Mouse (Mus musculus): ENCODE measurements around the gene Gm43720. TPM values are rescaled to one million over a fixed set of nuclear protein-coding genes. Genes with fewer than 3 reads are reported as not detected.

The Gm43720 gene
- polyA plus RNA-seq, 1 experiment from 2014 or later = not detected

DNA sequence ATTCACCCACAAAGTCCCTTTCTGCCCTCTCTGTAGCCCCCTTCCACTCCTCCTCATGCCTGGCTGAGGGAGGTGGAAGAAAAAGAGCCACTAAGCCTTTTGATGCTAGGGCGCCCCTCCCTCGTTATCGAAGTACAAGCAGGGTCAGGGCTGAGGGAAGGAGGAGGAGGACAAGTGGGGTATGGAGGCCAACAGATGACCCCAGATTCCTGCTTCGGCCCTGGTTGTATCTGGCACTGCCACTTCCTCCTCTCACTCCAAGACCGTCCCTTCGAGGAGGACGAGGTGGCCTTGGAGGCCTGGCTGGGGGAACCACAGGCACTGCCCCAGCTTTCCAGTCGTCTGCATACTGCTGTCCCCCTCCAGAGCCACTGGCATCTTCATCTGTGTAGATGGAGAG is 5.6 kb downstream of the Gm43720 start:
- Histone ChIP-seq H3K9me3 (ENCODE audit: low read length) (no peaks in the 10 kb centered on the region), H3K27me3 (ENCODE audit: insufficient read depth, low read length) (peaks cover 23% of the 10 kb centered on the region; the same call in 1 of the 2 replicates), H3K4me1 (ENCODE audit: insufficient read depth) (no peaks in the 10 kb centered on the region), H3K9ac (replicated peaks) (no peak overlapping the region), H3K36me3 (replicated peaks; ENCODE audit: insufficient read depth, low read length) (no peaks in the 10 kb centered on the region), H3K4me2 (ENCODE audit: low read depth, low read length) (no peak overlapping the region), H3K27ac (ENCODE audit: low read depth) (no peak overlapping the region), H3K4me3 (ENCODE audit: low read depth, low read length) (no peak overlapping the region)
- DNase-seq (no peak), ATAC-seq (no peak)
- 59% methylated on average over 8 of the region's 8 CpGs for WGBS (ENCODE audit: insufficient replicate concordance)
- no peak for TF ChIP-seq CTCF (IDR thresholded peaks at IDR 0.05; ENCODE audit: low read depth)
- no peak for TF ChIP-seq EP300 (IDR thresholded peaks at IDR 0.05; ENCODE audit: low read depth)

DNA sequence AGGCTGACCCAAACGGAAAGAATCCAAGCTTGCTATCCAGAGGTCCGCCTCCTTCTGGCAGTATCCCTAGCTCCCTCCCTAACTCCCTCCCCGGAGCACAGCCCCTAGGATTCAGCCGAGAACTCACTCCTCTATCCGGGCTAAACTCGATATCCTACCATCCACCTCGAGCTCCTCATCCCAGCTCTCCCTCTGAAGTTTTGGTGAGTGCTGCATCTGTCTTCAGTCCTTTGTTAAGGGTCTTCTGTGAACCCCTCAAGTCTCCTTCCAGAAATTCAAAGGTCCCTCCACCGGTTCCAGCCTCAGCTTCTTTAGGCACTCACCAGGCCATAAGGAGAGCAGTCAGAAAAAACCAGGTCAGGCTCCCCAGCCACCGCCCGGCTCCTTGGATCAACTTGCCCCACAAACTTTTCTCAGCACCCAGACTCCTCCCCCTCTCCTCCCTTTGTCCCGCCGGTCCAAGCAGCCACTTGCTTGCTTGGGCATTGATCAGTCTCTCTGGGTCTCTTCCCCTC is 7.3 kb downstream of the Gm43720 start, which contains the start of gene Gal3st4:
TSS of gene Gal3st4 (minus strand) at position 432 of the 515 bp plus-strand sequence.
- Histone ChIP-seq H3K27me3 (ENCODE audit: insufficient read depth, low read length) (peaks cover 23% of the 10 kb centered on the region; the same call in 1 of the 2 replicates), H3K36me3 (replicated peaks; ENCODE audit: insufficient read depth, low read length) (no peaks in the 10 kb centered on the region), H3K27ac (ENCODE audit: low read depth) (no peak within 1 kb of the TSS), H3K4me3 (ENCODE audit: low read depth, low read length) (no peak within 1 kb of the TSS), H3K9me3 (ENCODE audit: low read length) (no peaks in the 10 kb centered on the region), H3K4me2 (ENCODE audit: low read depth, low read length) (no peak within 1 kb of the TSS), H3K4me1 (ENCODE audit: insufficient read depth) (no peaks in the 10 kb centered on the region), H3K9ac (replicated peaks) (no peak within 1 kb of the TSS)
- ATAC-seq (no peak), DNase-seq (no peak)
- no peak for TF ChIP-seq EP300 (IDR thresholded peaks at IDR 0.05; ENCODE audit: low read depth)
- 18% methylated on average over 12 of the region's 12 CpGs for WGBS (ENCODE audit: insufficient replicate concordance)

DNA sequence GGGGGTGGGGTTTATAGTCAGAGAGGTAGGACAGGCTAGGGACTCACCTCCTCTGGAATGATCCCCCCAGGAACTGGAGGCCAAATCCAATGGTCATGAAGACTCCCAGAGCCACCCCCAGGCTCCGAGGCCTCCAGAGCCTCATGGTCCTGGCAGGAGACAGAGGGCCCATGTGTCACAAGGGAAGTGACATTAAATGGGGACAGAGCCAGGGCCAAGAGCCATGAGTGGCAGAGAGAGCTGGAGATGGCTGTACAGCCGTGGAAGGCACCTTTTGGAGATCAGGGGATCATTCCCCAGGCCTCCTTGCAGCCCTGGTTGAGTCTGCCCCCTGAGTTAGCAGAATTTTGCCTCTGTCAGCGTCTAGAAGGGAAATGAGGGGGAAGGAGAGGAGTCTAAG is 8.5 kb downstream of the Gm43720 start:
- no peak for TF ChIP-seq EP300 (IDR thresholded peaks at IDR 0.05; ENCODE audit: low read depth)
- TF ChIP-seq CTCF (IDR thresholded peaks at IDR 0.05; ENCODE audit: low read depth) = no peak
- Histone ChIP-seq H3K9ac (replicated peaks) (no peak overlapping the region), H3K9me3 (ENCODE audit: low read length) (no peaks in the 10 kb centered on the region), H3K36me3 (replicated peaks; ENCODE audit: insufficient read depth, low read length) (no peaks in the 10 kb centered on the region; the same call in 1 of the 2 replicates), H3K27ac (ENCODE audit: low read depth) (no peak overlapping the region), H3K4me3 (ENCODE audit: low read depth, low read length) (no peak overlapping the region), H3K27me3 (ENCODE audit: insufficient read depth, low read length) (peaks cover 23% of the 10 kb centered on the region; the same call in 1 of the 2 replicates), H3K4me1 (ENCODE audit: insufficient read depth) (no peaks in the 10 kb centered on the region), H3K4me2 (ENCODE audit: low read depth, low read length) (no peak overlapping the region)
- no peak for DNase-seq
- WGBS (ENCODE audit: insufficient replicate concordance) = 51% methylated on average over 3 of the region's 3 CpGs
- ATAC-seq = no peak

DNA sequence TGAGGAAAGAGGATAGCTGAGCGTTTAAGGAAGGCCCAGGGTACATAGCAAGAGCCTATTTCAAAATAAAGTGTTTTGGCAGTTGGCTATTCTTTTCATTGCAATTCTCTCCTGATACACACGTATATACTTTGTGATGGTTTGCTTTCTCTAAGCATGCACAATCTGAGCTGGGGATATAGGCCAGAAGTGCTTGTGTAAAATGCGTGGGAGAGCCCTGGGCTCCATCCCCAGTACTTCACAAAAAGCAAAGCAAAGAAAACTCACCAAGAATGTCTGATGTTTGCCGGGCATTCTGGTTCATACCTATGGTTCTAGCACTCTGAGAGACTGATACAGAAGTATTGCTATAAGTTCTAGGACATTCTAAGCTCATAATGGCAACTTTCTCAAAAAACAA is 10.8 kb downstream of the Gm43720 start:
- no peak overlapping the region for H3K4me3 ChIP-seq (ENCODE audit: low read depth, low read length)
- H3K36me3 ChIP-seq (replicated peaks; ENCODE audit: insufficient read depth, low read length) = peaks cover 3% of the 10 kb centered on the region; the same call in 1 of the 2 replicates
- H3K4me1 ChIP-seq (ENCODE audit: insufficient read depth) = peaks cover 12% of the 10 kb centered on the region
- TF ChIP-seq EP300 (IDR thresholded peaks at IDR 0.05; ENCODE audit: low read depth) (no peak), CTCF (IDR thresholded peaks at IDR 0.05; ENCODE audit: low read depth) (no peak)
- 68% methylated on average over 4 of the region's 4 CpGs for WGBS (ENCODE audit: insufficient replicate concordance)
- peaks cover 23% of the 10 kb centered on the region; the same call in 1 of the 2 replicates for H3K27me3 ChIP-seq (ENCODE audit: insufficient read depth, low read length)
- no peak overlapping the region for H3K4me2 ChIP-seq (ENCODE audit: low read depth, low read length)
- ATAC-seq = no peak
- peak; percentile 0 for DNase-seq
- H3K9me3 ChIP-seq (ENCODE audit: low read length) = no peaks in the 10 kb centered on the region
- H3K9ac ChIP-seq (replicated peaks) = no peak overlapping the region
- H3K27ac ChIP-seq (ENCODE audit: low read depth) = no peak overlapping the region

DNA sequence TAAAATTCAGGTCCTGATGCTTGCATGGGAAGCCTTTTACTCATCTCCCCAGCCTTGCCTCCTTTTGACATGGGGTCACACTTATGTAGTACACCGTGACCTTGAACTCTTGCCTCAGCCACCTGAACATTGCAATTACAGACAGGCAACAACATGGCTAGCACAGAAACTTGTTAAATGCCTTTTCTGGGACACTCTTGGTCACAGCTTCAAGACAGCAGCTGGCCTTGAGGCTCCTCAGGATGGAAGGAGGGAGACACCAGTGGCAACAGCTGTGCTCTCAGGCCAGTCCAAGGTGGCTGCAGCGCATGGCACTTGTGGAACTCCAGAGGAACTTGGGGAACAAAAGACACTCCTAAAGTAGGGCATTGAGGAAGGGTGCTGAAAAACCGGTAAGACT is 12.6 kb downstream of the Gm43720 start:
- H3K27ac ChIP-seq (ENCODE audit: low read depth) = no peak overlapping the region
- peaks cover 3% of the 10 kb centered on the region; the same call in 1 of the 2 replicates for H3K36me3 ChIP-seq (replicated peaks; ENCODE audit: insufficient read depth, low read length)
- WGBS (ENCODE audit: insufficient replicate concordance) = 85% methylated on average over 3 of the region's 3 CpGs
- H3K9ac ChIP-seq (replicated peaks) = no peak overlapping the region
- H3K9me3 ChIP-seq (ENCODE audit: low read length) = no peaks in the 10 kb centered on the region
- peaks cover 26% of the 10 kb centered on the region for H3K4me1 ChIP-seq (ENCODE audit: insufficient read depth)
- ATAC-seq (no peak), DNase-seq (no peak)
- H3K27me3 ChIP-seq (ENCODE audit: insufficient read depth, low read length) = peaks cover 12% of the 10 kb centered on the region; the same call in 1 of the 2 replicates
- H3K4me3 ChIP-seq (ENCODE audit: low read depth, low read length) = no peak overlapping the region
- H3K4me2 ChIP-seq (ENCODE audit: low read depth, low read length) = no peak overlapping the region
- no peak for TF ChIP-seq CTCF (IDR thresholded peaks at IDR 0.05; ENCODE audit: low read depth)
- TF ChIP-seq EP300 (IDR thresholded peaks at IDR 0.05; ENCODE audit: low read depth) = no peak

DNA sequence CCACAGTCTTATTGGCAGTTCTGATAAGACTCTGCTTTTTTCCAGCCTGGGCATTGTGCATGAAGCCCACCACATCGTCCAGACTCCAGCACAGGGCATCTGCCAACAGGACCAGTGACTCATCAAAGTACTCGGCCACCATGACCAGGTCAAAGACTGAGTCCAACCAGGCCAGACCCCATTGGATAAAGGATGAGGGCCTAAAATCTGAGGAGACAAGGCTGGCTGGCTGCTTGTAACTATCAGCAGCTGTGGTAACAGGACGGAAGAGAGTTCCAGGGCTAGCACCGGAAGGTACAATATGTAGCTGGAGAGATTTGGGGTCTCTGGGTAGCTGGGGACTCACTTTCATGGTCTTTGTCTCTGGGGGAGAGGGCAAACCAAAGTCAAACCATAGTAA is 14.0 kb downstream of the Gm43720 start:
- Histone ChIP-seq H3K36me3 (replicated peaks; ENCODE audit: insufficient read depth, low read length) (peaks cover 9% of the 10 kb centered on the region; the same call in 1 of the 2 replicates), H3K9ac (replicated peaks) (no peak overlapping the region), H3K4me2 (ENCODE audit: low read depth, low read length) (no peak overlapping the region), H3K4me1 (ENCODE audit: insufficient read depth) (peaks cover 32% of the 10 kb centered on the region), H3K9me3 (ENCODE audit: low read length) (no peaks in the 10 kb centered on the region), H3K4me3 (ENCODE audit: low read depth, low read length) (no peak overlapping the region), H3K27ac (ENCODE audit: low read depth) (no peak overlapping the region), H3K27me3 (ENCODE audit: insufficient read depth, low read length) (0 out of 2 replicates have a peak, but pooled peaks cover under 1% of the 10 kb centered on the region)
- TF ChIP-seq CTCF (IDR thresholded peaks at IDR 0.05; ENCODE audit: low read depth) = no peak
- 86% methylated on average over 4 of the region's 4 CpGs for WGBS (ENCODE audit: insufficient replicate concordance)
- ATAC-seq = no peak
- no peak for DNase-seq

All from liver, postnatal 0 days (tissue).